Mouse (Mus musculus) brain, adult 10 weeks (tissue): ENCODE data around the gene Olfr345. TPM values are rescaled to one million over a fixed set of nuclear protein-coding genes. Genes with fewer than 3 reads are reported as not detected.

Source experiments
- polyA plus RNA-seq: library from polyadenylated mRNA; stranded (reverse); fragments of 350-450 nt; fragmentation: Illumina TruSeq; extraction: RNeasy Lipid Tissue Mini Kit (QIAGEN cat#74804); gene quantifications from one replicate; pipeline ENCODE4 v1.2.3, GENCODE M21; 2015; ENCODE audit warnings: low read depth, low replicate concordance

Olfr345 gene
- not detected for polyA plus RNA-seq

GRCm38 (mm10) chr2:36639741-36640140, at the start of gene Olfr345:
TSS of gene Olfr345 (plus strand) at chr2:36640041.

GRCm38 (mm10) chr2:36685488-36685887, 45.6 kb downstream of the Olfr345 start, which contains the start of gene Olfr346:
TSS of gene Olfr346 (plus strand) at chr2:36685788.

Other genes starting within 250 kb of the Olfr345 start
- gene Olfr339, start 221.1 kb upstream of the Olfr345 start, polyA plus RNA-seq: not detected
- gene Olfr340, start 187.5 kb upstream of the Olfr345 start, polyA plus RNA-seq: not detected
- not detected for gene Olfr341, start 157.6 kb upstream of the Olfr345 start, polyA plus RNA-seq
- gene Olfr342, start 115.0 kb upstream of the Olfr345 start, polyA plus RNA-seq: not detected
- not detected for gene Olfr344, start 73.4 kb upstream of the Olfr345 start, polyA plus RNA-seq
- not detected for gene Olfr346, start 45.7 kb downstream of the Olfr345 start, polyA plus RNA-seq
- not detected for gene Olfr347, start 91.9 kb downstream of the Olfr345 start, polyA plus RNA-seq
- gene Olfr348, start 144.2 kb downstream of the Olfr345 start, polyA plus RNA-seq: not detected
- gene Olfr50, start 150.5 kb downstream of the Olfr345 start, polyA plus RNA-seq: not detected
- gene Olfr3, start 177.0 kb downstream of the Olfr345 start, polyA plus RNA-seq: not detected
- gene Olfr350, start 206.3 kb downstream of the Olfr345 start, polyA plus RNA-seq: not detected
- not detected for gene Olfr351, start 222.6 kb downstream of the Olfr345 start, polyA plus RNA-seq
- not detected for gene Olfr352, start 228.4 kb downstream of the Olfr345 start, polyA plus RNA-seq